Mouse (Mus musculus) adrenal gland, adult 8-10 months (tissue): ENCODE measurements at regions not wholly inside any gene's neighbourhood (a gene's known extent, or its start where the extent isn't known, plus 50 kb on each side); places are given as distances from the start of the nearest gene placed in this dataset.
A peak's percentile ranks its signal among the peaks of the same experiment; 100 is the strongest.

Experiments
- DNase-seq: peaks from one replicate; pipeline ENCODE4 v3.0.0; 2022

DNA sequence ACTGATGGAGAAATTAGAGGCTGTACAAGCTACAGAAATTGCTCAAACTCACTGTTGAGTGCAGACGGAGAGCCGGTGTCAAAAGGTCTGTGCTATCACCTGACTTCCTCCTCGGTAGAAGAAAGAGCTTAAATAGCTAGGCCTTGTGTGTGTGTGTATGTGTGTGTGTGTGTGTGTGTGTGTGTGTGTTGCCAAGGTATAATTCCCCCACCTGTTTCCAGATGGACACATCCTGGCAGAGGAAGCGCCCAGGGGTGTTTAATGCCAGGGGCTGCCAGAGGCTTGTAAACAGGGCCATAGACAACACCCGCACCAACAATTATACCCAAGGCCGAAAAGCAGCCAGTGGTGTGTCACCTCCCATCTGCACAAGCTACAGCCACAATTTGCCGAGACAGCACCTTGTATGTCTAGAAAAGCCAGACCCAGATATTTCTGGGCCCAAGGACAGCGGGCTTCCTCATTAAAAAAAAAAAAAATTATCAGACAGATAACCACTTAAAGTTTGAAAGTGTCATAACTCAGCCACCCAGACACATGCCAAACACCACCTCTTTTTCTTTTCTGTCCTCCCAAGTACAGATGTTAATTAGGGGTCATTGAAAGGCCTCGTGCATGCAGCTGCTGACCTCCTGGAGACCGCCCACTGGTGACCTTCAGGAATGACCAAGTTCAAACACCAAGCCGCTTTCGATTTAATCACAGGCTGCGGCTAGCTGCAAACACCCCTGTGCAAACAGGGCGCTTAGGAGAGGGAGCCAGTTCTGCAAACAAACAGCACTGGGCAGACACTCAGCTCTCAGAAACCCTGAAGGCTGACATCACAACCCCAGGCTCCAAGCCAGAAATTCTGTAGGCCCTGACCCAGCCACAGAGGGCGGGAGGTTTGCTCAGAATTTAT, 188.0 kb upstream of the Ubl3 start:
- DNase-seq, result peak; percentile 82

DNA sequence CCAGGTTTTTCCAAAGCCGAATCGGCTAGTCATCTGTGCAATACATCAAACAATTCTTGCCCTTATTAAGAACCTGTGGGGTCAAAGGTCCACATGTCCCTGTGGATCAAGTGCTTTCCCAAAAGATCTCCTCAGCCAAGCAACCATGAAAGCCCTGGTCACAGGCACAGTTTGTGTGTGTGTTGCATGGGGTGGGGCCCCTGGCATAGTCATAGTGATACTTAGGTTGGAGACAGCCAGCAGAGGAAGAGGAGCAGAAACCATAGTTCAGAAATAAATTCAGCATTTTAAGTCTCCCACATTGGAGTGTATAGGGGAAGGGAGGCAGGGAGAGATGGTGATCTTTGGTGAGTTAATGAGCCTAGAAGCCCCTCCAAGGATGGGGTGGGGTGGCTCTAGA, 187.1 kb upstream of the Ubl3 start:
- no peak for DNase-seq

DNA sequence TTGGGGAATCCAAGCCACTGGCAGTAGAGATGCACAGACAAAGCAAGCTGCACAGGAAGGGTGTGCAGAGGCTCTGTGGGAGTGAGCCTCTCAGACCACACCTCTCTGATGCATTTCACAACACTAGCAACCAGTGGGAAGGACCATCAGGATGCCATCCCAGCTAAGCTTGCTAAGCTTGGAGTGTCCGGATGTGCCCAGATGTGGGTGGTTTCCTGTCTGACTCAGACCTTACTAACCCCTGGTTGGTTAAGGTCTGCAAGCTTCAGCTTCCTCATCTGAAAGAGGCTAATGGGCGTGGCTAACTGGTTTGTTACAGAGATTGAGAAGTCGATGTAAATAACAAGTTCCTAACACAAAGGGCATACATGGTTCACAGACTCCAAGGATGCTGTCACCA, 186.6 kb upstream of the Ubl3 start:
- no peak for DNase-seq

DNA sequence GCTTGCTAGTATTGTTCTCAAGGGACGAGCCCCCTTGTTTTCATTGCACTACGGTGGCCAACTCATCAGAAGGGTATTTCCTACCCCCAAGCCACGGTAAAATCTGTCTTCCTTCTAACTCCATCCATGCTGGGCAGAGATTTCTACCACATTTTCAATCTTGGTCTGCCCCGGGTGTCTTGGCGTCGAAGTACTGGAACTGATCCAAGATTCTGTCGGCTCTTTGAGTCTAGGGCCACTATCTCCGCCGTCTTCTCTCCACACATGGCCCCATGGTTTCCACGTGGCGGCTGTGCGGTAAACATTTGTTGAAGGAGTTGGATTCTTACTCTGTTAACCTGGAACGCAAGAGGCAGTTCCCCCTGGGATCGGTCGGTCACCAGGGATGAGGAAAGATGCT, 177.0 kb upstream of the Ubl3 start:
- no peak for DNase-seq

DNA sequence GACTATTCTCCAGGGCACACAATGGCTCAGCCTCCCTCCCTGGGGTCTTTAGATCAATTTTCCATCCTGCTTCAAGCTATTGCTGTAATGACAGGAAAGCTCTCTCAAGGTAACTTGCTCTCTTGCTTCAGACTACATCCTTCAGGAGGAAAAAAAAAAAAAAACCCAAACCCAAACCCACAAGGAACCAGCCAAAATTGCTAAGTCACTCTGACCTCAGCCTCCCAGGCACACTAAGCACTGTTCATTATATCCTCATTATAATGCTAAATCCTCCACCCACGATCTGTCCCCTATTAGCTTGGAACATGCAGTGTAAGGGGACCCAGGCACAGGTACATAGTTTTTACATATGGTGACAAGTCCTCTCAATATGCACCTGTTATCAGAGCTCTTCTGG, 175.9 kb upstream of the Ubl3 start:
- no peak for DNase-seq

DNA sequence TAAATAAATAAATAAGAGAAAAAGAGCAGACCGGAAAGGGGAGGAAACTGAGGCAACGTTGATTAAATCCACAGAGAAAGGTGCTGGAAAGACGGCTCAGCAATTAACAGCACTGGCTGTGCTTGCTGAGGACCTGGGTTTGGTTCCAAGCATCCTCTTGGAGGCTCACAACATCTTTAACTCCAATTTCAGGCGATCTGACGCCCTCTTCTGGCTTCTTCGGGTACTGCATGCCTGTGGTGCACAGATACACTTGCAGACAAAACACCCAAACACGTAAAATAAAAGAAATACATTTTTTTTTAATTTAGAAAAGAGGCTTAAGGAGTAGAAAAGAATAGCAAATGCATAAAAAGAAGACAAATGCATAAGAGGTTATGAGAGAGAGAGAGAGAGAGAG, 173.9 kb upstream of the Ubl3 start:
- no peak for DNase-seq

DNA sequence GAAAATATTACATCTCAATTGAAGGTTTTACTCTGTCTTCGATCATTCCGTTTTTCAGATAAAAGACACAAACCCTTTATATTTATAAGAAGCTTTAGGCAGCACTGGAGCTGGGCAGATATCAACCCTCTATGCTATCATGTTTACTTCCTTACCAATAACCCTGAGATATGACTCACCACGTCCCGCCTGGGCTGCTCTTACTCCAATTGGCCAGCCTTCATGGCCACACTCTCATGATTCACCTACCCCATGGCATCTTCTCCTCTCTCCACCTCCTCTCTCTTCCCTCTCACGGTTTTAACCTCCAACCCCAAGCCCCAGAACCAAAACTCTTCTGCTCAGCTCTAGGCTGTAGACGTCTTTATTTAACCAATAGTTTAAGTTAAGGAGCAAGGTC, 171.9 kb upstream of the Ubl3 start:
- DNase-seq, result peak; percentile 84

DNA sequence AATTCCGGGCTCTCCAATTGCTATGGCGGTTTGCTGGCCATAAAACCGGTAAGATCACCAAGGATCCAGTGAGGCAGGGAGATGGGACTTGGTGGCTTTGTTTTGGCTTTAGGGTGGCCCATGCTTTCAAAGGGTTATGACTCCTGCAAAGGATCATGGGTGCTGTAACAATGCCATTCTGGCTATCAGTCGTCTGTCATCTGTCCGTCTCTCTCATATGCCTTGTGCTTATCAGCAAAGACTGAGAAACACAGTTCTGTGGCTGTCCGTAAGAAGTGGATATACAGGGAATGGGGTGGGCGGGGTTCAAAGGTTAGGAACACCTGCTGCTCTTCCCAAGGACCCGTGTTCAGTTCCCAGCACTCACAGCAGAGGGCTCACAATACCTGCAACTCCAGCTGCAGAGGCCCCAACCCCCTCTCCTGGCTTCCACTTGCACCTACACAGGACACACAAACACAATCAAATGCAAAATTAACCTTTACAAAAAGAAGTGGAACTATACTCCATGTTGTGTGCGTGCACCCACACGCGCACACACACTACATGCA, 171.2 kb upstream of the Ubl3 start:
- DNase-seq, result no peak

DNA sequence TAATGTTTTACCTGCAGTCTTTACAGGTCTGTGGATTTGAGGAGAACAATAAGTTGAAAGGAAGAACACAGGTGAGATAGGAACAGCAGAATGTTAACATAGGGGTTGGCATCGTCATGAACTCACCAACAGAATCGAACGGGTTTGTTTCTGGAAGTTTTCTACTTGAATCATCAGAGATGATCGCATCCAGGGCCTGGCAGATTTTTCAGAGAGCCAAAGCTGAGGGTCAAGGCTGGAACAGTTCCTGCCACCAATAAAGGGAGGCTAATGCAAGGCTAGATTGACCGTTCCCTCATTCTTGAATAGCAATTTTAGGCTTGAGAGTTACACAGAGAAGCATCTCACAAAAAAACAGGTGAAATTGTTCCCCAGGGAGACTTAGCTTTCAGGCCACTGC, 168.0 kb upstream of the Ubl3 start:
- no peak for DNase-seq

DNA sequence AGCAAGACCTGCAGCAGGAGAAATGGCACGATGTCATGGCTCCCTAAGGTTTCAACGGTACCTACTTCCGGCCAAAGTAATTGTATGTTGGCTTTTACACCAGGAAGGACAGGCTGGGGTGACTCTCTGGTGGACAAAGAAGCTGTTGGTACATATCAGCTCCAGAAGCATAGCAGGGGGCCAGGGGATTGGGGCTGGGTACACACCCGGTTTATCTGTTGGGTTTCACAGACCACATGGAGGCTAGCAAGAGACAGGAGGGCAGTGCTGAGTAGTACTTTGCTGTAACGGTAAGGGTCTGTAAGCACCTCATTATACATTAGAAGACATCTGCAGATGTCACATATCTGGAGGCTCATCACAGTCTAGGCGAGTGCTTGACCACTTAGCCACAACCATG, 164.0 kb upstream of the Ubl3 start:
- no peak for DNase-seq

DNA sequence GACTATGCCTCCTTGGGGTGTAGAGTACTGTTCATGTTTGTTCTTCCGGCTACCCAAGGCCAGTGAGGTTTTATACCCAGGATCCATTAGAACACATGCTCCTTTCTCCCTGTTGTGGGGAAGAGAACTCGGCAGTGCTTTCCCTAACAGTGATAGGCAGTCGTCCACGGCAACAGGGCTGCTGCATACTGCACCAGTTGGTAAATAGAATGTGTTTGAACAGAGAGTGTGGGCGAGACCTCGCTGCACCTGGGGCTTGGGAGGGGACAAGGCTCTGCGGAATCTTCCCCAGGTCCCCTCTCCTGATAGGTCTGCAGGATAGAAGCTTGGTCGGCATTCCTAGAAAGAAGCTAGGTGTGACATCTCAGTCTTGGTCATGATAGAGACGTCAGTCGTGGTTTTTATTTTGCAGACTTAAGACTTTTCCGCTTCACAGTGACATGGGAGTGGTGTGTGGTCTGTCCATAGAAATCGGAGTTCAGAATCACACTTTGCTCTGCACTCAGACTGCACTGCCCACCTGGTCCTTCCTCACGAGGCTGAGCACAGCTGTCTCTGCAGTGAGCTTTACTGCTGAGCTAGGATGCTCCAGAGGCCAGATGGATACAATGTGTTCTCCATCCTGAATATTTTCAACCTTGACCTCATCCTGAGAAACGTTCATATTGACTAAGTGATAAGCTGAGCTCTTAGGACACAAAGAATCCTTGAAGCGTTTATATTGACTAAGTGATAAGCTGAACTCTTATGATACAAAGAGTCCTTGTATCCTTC, 162.8 kb upstream of the Ubl3 start:
- no peak for DNase-seq

DNA sequence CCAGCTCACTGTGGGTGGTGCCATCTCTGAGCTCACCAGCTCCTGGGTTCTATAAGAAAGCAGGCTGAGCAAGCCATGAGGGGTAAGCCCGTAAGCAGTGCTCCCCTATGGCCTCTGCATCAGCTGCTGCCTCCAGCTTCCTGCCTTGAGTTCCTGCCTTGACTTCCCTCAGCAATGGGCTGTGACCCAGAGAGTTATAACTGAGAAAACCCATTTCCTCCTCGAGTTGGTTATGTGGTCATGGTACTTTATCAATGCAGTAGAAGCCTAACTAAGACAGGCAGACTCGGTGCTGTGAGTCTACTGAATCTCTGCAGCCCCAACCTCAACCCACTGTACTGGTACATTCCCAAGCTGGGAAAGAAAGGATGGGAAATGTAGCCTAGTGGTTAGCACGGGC, 162.2 kb upstream of the Ubl3 start:
- no peak for DNase-seq

DNA sequence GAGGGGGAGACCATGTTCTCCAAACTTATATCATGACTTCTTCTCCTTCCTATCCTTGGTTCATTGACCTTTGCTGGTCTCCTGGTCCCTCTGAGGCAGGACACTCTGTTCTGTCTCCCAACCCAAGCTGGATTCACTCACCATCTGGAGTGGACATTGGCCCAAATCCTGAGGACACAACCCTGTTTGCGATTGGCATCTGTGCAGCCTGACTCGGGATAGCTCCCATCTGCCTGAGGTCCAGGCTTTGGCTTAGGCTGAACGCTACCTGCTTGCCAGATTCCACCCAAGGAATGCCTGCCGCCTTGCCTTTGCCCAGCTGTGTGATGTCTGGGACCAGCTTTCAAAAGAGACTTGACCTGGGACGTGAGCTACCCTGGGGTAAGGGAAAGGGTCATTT, 161.2 kb upstream of the Ubl3 start:
- DNase-seq, result no peak

DNA sequence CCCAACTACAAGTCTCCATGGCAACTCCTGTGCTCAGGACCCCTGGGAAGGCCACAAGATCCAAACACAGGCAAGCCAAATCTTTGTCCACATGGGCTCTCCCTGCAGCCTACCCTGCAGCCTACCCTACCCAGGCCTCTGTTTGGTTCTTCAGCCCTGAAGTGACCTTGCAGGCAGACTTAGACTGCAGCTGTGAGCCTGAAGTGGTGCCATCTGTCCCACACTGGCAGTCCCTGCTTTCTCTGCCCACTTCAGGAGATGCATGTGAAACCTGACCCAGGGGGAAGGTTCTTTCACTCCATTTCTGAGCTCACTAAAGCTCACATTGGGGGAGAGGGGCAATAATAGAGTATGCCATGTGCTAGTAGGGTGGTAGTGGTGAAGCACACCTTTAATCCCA, 160.4 kb upstream of the Ubl3 start:
- DNase-seq, result no peak

DNA sequence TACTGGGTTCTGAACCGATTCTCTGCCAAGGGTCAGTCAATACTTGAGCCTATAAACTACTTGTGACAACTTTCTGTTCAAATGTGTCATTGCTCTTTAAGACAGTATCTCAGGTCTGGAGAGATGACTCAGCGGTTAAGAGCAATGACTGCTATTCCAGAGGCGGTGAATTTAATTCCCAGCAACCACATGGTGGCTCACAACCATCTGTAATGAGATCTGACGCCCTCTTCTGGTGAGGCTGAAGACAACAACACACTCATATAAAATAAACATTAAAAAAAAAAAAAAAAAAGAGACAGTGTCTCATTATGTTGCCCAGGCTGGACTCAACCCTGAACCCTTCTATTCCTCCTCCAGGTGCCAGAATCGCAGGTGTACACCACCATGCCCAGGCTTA, 159.0 kb upstream of the Ubl3 start:
- DNase-seq, result no peak

DNA sequence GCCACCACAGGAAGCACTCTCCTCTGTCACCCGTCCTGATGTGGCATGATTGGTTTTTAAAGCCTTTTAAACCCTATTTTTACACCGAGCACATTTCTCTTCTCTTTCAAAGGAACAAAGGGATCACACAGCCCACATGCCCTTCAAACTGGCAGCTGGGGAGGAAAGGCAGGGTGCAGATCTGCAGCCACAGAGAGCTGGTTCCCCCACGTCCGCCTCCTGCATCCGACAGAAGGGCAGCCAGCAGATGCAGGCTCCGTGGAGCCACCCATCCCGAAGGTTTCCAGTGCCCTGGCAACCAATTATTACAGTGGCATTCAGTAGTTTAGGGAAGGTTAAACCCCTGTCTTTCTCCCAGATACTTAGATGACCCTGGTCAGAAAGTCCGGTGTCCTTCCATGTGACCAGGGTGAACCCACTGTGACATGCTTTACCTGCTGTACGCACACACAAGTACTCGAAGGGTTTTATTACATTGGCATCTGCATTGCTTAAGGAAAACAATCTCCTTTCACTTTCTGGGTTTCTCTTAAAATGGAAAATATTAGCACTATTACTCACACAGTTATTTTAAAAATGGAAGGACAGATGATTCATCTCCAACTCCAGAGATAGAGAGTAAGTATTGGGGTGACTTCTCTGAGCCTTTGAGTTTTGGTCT, 156.7 kb upstream of the Ubl3 start:
- no peak for DNase-seq

DNA sequence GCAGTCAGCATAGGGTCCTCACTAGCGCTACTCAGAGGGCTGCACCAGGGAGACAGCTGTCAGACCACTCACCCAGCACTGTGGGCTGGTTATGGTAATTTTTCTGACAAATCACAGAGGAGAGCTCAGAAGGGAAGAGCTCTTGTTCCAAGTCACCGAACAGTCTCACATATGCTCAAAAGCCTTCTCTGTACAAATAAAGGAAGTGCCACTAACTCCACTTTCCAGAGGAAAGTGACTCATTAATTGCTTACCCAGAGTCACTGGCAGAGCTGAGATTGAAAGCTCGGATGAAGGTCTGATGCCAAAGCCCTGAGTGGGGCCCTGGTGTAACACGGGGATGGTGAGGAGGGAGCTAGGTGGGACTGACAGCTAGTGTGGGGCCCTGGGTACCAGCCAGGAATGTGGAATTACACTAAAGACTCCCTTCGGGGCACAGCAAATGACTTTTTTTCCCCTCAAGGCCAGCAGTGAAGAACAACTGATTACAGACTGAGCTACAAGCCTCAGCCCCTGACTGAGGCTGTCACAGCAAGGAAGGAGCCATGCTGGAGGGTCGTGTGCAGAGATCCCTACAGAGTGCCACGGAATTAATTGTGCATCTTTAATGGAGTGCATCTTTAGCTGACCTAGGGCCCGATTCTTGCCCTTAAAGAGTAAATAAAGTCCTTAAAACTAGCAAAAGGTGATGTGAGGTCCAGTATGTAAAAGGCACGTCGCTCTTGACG, 155.6 kb upstream of the Ubl3 start:
- peak; percentile 55 for DNase-seq

DNA sequence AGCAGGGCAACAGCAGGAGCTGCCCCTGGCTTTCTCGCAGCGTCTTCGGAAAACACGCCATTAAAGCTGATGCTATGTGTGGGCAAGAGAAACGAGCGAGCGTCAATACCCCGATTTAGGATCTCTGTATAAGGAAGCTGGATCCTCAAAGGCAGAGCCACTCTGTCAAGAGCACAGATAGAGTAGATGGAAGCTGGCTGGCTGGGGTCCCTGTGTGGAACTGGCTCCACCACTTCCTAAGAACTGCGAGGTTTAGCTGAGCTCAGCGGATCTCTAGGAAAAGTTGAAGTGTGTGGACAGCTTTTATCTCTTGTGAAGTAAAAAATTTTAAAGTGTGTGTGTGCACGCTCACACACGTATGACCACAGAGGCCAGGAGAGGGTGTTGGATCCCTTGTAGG, 154.7 kb upstream of the Ubl3 start:
- DNase-seq, result no peak

DNA sequence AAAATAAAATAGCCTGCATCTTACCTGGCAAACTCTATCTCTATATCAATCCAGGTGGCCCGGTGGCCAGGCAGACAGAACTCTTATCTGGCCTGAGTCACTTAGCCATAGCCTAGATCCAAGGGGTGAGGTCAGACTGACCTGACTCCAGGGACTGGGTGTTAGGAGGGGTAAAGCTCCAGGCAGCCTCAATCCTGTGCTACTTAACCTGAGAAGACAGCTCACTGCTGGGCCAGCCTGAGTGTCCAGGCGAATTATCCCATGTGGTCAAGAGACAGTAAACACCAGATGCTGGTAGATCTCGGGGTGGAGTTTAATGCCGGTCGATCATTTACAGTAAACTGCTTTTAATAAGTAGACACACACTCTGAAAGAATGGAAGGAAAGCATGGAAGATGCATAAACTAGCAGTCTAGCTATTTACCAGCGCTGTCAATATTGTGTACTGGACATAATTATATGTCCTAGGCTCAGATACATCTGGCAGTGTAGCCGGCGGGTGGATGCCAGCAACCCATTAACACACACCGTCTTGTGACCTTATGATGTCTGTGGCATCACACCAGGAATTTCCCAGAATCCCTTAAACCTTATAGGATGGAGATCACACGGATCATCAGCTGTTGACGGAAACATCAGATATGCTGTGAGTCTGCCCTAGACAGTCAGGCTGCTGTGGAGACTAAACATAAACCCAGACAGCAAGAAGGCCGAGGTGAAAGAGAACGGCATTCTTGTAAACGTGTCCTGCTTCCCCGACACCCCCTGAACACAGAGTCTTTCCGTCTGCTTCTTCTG, 153.9 kb upstream of the Ubl3 start:
- no peak for DNase-seq

DNA sequence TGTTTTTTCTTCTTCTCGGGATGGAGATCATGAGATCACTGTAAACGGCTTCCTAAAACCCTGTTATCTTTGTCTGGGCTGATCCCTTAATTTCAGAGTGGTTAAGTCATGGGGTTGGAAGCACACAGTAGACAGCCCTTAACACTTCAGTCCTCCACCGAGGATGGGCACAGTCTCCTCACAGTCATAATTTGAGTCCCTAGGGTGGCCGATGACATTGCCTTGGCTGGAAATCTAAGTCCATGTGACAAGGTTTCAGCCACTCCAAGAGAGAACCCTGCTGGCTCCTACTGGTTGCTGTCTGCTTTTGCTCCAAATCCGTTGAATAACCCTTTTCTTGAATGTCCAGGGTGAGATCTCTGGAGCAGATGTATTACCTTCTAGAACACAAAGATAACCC, 152.2 kb upstream of the Ubl3 start:
- DNase-seq, result no peak

DNA sequence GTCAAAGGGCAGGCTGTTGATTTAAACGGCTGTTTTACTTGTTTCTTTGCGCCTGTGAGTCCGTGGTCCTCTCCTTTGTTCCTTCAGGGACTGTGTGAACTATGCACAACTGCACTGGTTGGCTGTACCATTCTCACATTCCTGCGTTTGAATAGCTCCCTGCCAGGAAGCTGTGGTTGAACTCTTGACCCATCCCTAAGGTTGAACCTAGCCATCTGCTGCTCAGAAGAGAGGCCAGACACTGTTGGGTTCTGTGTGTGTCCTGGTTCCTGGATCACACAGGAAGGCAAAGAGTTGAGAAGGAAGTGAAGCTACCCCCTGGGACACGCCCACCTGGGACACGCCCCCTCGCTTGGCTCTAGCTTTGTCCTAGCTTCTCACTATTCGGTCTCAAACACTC, 149.3 kb upstream of the Ubl3 start:
- DNase-seq, result no peak

DNA sequence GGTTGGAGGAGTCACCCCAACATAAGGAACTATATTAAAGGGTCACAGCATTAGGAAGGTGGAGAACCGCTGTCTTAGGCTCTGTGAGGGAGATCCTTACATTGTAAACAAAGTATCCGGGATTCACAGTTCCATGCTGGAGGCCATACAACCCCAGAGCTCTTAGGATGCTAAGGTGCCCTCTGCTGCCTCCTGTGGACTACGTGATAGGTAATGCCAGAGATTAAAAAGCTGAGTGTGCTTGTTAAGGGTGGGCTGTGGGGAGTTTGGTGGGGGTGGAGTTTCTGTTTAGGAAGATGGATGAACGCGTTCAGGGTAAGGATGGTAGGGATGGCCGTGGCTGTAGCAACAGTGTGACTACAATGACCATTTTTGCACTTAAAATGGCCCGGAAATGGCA, 148.4 kb upstream of the Ubl3 start:
- DNase-seq, result no peak
